Mouse (Mus musculus): ENCODE results near the gene Olfr1457. TPM values are rescaled to one million over a fixed set of nuclear protein-coding genes. Genes with fewer than 3 reads are reported as not detected.

Gene Olfr1457
- total RNA-seq (2021): not detected
- long read RNA-seq, experiment 1: 0 reads
- long read RNA-seq, experiment 2: 0 reads

DNA sequence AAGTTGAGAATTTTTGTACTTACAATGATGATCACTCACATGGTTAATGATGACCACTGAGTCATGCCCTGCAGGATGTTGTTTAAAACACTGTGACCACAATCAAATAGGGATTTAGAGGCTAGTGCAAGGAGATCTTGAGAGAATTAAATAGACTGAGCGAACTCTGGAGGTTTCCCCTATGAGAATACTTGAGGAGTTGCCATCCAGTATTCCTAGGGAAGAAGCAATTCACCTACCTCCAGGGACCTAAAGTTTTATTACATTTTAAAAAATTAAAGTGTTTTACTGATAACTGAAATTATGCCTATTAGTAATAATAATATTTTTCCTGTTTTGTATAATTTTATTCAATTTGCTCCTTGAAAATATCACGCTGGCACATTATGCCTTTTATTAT is at the start of gene Olfr1457:
Olfr1457 (minus strand) TSS at position 101 of the 400 bp plus-strand sequence.
- intact Hi-C loops (cut with DNase I; ENCODE audit: low total_unique reads): no loop called here

DNA sequence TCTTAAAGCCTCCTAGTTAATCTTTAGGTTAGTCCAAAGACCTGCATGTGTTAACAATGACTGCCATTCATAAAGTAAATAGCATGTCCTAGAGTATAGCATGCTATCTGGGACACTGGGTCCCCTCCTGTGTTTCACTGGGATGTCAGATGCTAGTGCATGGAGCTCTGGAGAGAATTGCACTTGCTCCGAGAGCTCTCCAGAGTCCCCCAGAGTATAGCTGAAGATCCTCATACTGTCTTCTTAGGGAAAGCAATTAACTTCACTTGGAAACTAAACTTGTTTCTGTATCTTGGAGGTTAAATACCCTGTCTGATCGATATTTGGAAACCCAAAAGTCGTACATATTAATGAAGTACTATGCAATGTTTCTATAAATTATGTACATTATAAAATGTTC is 9.0 kb upstream of the Olfr1457 start, which contains the start of gene Olfr1458:
Olfr1458 (minus strand) TSS at position 101 of the 400 bp plus-strand sequence.
- intact Hi-C loops (cut with DNase I; ENCODE audit: low total_unique reads): no loop called here
- no peak for DNase-seq

More for the DNA sequence above, at the start of gene Olfr1457:
- no peak for DNase-seq

DNA sequence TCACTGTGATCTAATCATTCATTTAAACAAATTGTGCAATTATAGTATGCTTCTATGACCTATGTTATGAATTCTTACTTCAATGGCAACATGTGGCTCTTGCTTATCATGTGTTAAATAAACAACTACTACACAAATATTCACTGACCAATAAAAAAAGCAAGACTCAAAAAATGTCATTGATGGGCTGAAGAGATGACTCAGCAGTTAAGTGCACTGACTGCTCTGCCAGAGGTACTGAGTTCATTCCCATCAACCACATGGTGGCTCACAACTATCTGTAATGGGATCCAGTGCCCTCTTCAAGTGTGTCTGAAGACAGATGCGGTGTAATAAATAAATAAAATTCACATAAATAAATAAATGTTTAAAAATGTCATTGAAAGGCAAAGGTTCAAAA is 3.8 kb downstream of the Olfr1457 start:
- no peak for DNase-seq
- intact Hi-C loops (cut with DNase I; ENCODE audit: low total_unique reads): no loop called here

DNA sequence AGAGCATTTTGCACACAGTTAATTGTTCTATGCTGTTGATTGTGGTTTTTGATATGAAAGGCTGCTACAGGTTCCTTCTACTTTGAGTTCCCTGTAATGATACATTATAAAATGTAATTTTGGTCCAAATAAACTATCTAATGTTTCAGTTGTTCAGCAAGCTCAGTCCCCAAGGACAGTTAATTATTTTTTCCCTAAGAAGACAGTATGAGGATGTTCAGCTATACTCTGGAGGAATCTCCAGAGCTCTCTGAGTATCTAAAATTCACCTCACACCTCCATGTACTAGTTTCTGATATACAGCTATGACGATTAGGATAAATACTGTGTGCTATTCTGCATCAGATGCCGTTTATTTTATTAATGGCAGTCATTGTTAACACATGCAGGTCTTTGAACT is 37.4 kb downstream of the Olfr1457 start, which contains the start of gene Olfr1454:
Olfr1454 (plus strand) TSS at position 301 of the 400 bp plus-strand sequence.
- intact Hi-C loops (cut with DNase I; ENCODE audit: low total_unique reads): no loop called here

More for the DNA sequence above, 37.4 kb downstream of the Olfr1457 start, which contains the start of gene Olfr1454:
- DNase-seq: no peak

Other genes with a start within 250 kb of the Olfr1457 start
- not detected for gene Olfr1444, start 240.6 kb downstream of the Olfr1457 start, total RNA-seq (2021)
- not detected for gene Olfr1445, start 214.0 kb downstream of the Olfr1457 start, total RNA-seq (2021)
- gene Olfr1446, start 204.4 kb downstream of the Olfr1457 start, total RNA-seq (2021): not detected
- not detected for gene Olfr1447, start 194.1 kb downstream of the Olfr1457 start, total RNA-seq (2021)
- not detected for gene Olfr1448, start 173.5 kb downstream of the Olfr1457 start, total RNA-seq (2021)
- gene Olfr1449, start 167.1 kb downstream of the Olfr1457 start, total RNA-seq (2021): not detected
- gene Olfr1450, start 147.6 kb downstream of the Olfr1457 start, total RNA-seq (2021): not detected
- gene Olfr1451, start 102.9 kb downstream of the Olfr1457 start, total RNA-seq (2021): not detected
- not detected for gene Olfr1453, start 69.6 kb downstream of the Olfr1457 start, total RNA-seq (2021)
- not detected for gene Olfr1454, start 37.3 kb downstream of the Olfr1457 start, total RNA-seq (2021)
- not detected for gene Olfr1458, start 8.9 kb upstream of the Olfr1457 start, total RNA-seq (2021)
- under 1 TPM in 1 of 2 experiments, not detected in 1; 0.02 TPM for gene Olfr1459, start 51.7 kb upstream of the Olfr1457 start, total RNA-seq (2021)
- not detected for gene Olfr1461, start 65.1 kb upstream of the Olfr1457 start, total RNA-seq (2021)
- gene Olfr1462, start 87.8 kb upstream of the Olfr1457 start, total RNA-seq (2021): not detected
- gene Olfr1463, start 133.4 kb upstream of the Olfr1457 start, total RNA-seq (2021): not detected
- not detected for gene Olfr1465, start 217.7 kb upstream of the Olfr1457 start, total RNA-seq (2021)
- gene Olfr1466, start 241.0 kb upstream of the Olfr1457 start, total RNA-seq (2021): not detected